Mouse (Mus musculus): Measurements from ENCODE around the gene Mbtps2. TPM values are rescaled to one million over a fixed set of nuclear protein-coding genes. Genes with fewer than 3 reads are reported as not detected.

Gene Mbtps2
- polyA plus RNA-seq, 1 experiment from 2014 or later = 20.1 TPM

GRCm38 (mm10) chrX:157601450-157601849, 2.9 kb upstream of the Mbtps2 start:
- H3K9me3 ChIP-seq (replicated peaks; ENCODE audit: control insufficient read depth, low read length) = no peaks in the 10 kb centered on the region
- H3K9ac ChIP-seq (ENCODE audit: low read length) = no peak overlapping the region
- no peaks in the 10 kb centered on the region for H3K36me3 ChIP-seq (ENCODE audit: control insufficient read depth, insufficient read depth, low read length)
- H3K27me3 ChIP-seq (ENCODE audit: control insufficient read depth, insufficient read depth, low read length) = no peaks in the 10 kb centered on the region
- no peak overlapping the region for H3K4me2 ChIP-seq (ENCODE audit: low read depth, low read length)
- WGBS = 8% methylated on average over 3 of the region's 3 CpGs
- H3K4me3 ChIP-seq (replicated peaks; ENCODE audit: low read length) = no peak overlapping the region
- H3K27ac ChIP-seq (ENCODE audit: low read length) = no peak overlapping the region
- no peak for ATAC-seq (ENCODE audit: insufficient read depth, low FRiP score)
- H3K4me1 ChIP-seq (ENCODE audit: control insufficient read depth, insufficient read depth, low read length) = 0 out of 2 replicates have a peak, but pooled peaks cover 4% of the 10 kb centered on the region

GRCm38 (mm10) chrX:157597585-157598185, 830 bp downstream of the Mbtps2 start:
- no peak for ATAC-seq (ENCODE audit: insufficient read depth, low FRiP score)
- Histone ChIP-seq H3K4me2 (ENCODE audit: low read depth, low read length) (peak overlapping the region; percentile 47), H3K4me1 (ENCODE audit: control insufficient read depth, insufficient read depth, low read length) (0 out of 2 replicates have a peak, but pooled peaks cover 4% of the 10 kb centered on the region), H3K4me3 (replicated peaks; ENCODE audit: low read length) (peak overlapping the region; percentile 62), H3K36me3 (ENCODE audit: control insufficient read depth, insufficient read depth, low read length) (no peaks in the 10 kb centered on the region), H3K9ac (ENCODE audit: low read length) (peak overlapping the region; percentile 75), H3K9me3 (replicated peaks; ENCODE audit: control insufficient read depth, low read length) (no peaks in the 10 kb centered on the region), H3K27me3 (ENCODE audit: control insufficient read depth, insufficient read depth, low read length) (no peaks in the 10 kb centered on the region), H3K27ac (ENCODE audit: low read length) (peak overlapping the region; percentile 93)
- WGBS = 11% methylated on average over 17 of the region's 17 CpGs

DNA sequence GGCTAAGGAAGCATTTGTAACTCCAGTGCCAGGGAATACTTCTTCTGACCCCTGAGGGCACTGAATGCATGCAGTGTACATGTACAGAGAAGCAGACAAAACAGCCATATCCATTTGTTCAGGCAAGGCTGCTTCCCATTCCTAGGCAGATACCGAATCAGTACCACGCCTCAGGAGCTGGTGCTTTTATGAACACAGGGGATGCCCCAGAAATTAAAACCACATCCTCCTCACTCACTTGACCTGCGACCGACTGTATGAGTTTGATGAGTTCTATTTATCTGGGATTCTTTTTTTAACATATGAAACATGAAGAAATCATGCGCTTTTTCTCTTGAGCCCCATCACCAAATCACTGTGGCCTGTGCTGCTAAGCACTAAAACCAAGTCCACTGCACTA, 1.7 kb downstream of the Mbtps2 start:
- H3K27me3 ChIP-seq (ENCODE audit: control insufficient read depth, insufficient read depth, low read length) = no peaks in the 10 kb centered on the region
- peak overlapping the region; percentile 75 for H3K9ac ChIP-seq (ENCODE audit: low read length)
- H3K4me3 ChIP-seq (replicated peaks; ENCODE audit: low read length) = peak overlapping the region; percentile 62
- 0 out of 2 replicates have a peak, but pooled peaks cover 4% of the 10 kb centered on the region for H3K4me1 ChIP-seq (ENCODE audit: control insufficient read depth, insufficient read depth, low read length)
- H3K36me3 ChIP-seq (ENCODE audit: control insufficient read depth, insufficient read depth, low read length) = no peaks in the 10 kb centered on the region
- peak overlapping the region; percentile 47 for H3K4me2 ChIP-seq (ENCODE audit: low read depth, low read length)
- H3K9me3 ChIP-seq (replicated peaks; ENCODE audit: control insufficient read depth, low read length) = no peaks in the 10 kb centered on the region
- WGBS = 74% methylated on average over 5 of the region's 5 CpGs
- ATAC-seq (ENCODE audit: insufficient read depth, low FRiP score) = no peak
- no peak overlapping the region for H3K27ac ChIP-seq (ENCODE audit: low read length)

DNA sequence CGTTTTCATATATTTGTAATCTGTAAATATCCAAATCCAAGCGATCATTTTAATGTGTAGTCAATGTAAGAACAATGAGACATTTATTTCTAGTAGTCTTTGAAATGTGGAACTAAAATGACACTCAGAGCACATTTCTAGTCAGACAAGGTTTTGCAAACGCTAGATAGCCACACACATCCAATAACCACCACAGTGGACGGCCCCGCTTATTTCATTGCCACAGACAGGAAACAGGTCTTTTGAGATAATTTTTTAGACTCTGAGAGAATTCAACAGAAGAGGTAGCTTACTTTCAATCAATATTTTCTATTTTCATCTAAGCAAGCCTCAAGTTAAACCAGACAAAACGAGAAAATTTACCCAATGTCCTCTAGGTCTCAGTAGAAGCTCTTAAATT, 2.6 kb downstream of the Mbtps2 start:
- no peaks in the 10 kb centered on the region for H3K9me3 ChIP-seq (replicated peaks; ENCODE audit: control insufficient read depth, low read length)
- H3K4me1 ChIP-seq (ENCODE audit: control insufficient read depth, insufficient read depth, low read length) = 0 out of 2 replicates have a peak, but pooled peaks cover 4% of the 10 kb centered on the region
- H3K27ac ChIP-seq (ENCODE audit: low read length) = no peak overlapping the region
- no peak overlapping the region for H3K4me3 ChIP-seq (replicated peaks; ENCODE audit: low read length)
- H3K27me3 ChIP-seq (ENCODE audit: control insufficient read depth, insufficient read depth, low read length) = no peaks in the 10 kb centered on the region
- no peak for ATAC-seq (ENCODE audit: insufficient read depth, low FRiP score)
- no peak overlapping the region for H3K9ac ChIP-seq (ENCODE audit: low read length)
- 78% methylated on average over 6 of the region's 6 CpGs for WGBS
- no peaks in the 10 kb centered on the region for H3K36me3 ChIP-seq (ENCODE audit: control insufficient read depth, insufficient read depth, low read length)
- H3K4me2 ChIP-seq (ENCODE audit: low read depth, low read length) = no peak overlapping the region

GRCm38 (mm10) chrX:157594606-157595005, 3.9 kb downstream of the Mbtps2 start:
- 81% methylated on average over 2 of the region's 2 CpGs for WGBS
- Histone ChIP-seq H3K9ac (ENCODE audit: low read length) (no peak overlapping the region), H3K36me3 (ENCODE audit: control insufficient read depth, insufficient read depth, low read length) (no peaks in the 10 kb centered on the region), H3K27me3 (ENCODE audit: control insufficient read depth, insufficient read depth, low read length) (no peaks in the 10 kb centered on the region), H3K4me1 (ENCODE audit: control insufficient read depth, insufficient read depth, low read length) (0 out of 2 replicates have a peak, but pooled peaks cover 4% of the 10 kb centered on the region), H3K27ac (ENCODE audit: low read length) (no peak overlapping the region), H3K9me3 (replicated peaks; ENCODE audit: control insufficient read depth, low read length) (no peaks in the 10 kb centered on the region), H3K4me2 (ENCODE audit: low read depth, low read length) (no peak overlapping the region), H3K4me3 (replicated peaks; ENCODE audit: low read length) (no peak overlapping the region)
- no peak for ATAC-seq (ENCODE audit: insufficient read depth, low FRiP score)

DNA sequence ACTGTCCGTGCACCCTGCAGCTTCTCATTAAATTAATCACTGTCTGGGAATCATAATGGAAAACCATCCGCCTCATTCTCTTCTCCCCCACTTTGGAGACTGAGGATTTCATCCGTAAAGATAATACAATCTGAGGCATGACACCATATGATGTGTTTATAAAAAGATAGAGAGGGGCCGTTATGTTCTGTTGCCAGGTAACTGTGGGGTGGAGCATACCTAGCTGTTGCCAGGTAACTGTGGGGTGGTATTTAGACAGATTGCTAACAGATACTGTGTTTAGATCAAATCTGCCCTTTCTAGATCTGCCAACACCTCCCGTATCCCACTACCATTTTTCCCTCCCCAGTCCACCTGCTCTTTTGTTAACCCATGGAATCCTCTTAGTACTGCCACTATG, 11.5 kb downstream of the Mbtps2 start:
- Histone ChIP-seq H3K4me3 (replicated peaks; ENCODE audit: low read length) (no peak overlapping the region), H3K4me2 (ENCODE audit: low read depth, low read length) (no peak overlapping the region), H3K4me1 (ENCODE audit: control insufficient read depth, insufficient read depth, low read length) (no peaks in the 10 kb centered on the region), H3K9me3 (replicated peaks; ENCODE audit: control insufficient read depth, low read length) (no peaks in the 10 kb centered on the region), H3K27me3 (ENCODE audit: control insufficient read depth, insufficient read depth, low read length) (no peaks in the 10 kb centered on the region), H3K9ac (ENCODE audit: low read length) (no peak overlapping the region), H3K27ac (ENCODE audit: low read length) (no peak overlapping the region), H3K36me3 (ENCODE audit: control insufficient read depth, insufficient read depth, low read length) (no peaks in the 10 kb centered on the region)
- no peak for ATAC-seq (ENCODE audit: insufficient read depth, low FRiP score)
- WGBS = 72% methylated on average over 5 of the region's 5 CpGs

GRCm38 (mm10) chrX:157586397-157586796, 12.1 kb downstream of the Mbtps2 start:
- Histone ChIP-seq H3K27me3 (ENCODE audit: control insufficient read depth, insufficient read depth, low read length) (no peaks in the 10 kb centered on the region), H3K4me2 (ENCODE audit: low read depth, low read length) (no peak overlapping the region), H3K9ac (ENCODE audit: low read length) (no peak overlapping the region), H3K4me3 (replicated peaks; ENCODE audit: low read length) (no peak overlapping the region), H3K27ac (ENCODE audit: low read length) (no peak overlapping the region), H3K9me3 (replicated peaks; ENCODE audit: control insufficient read depth, low read length) (no peaks in the 10 kb centered on the region), H3K4me1 (ENCODE audit: control insufficient read depth, insufficient read depth, low read length) (no peaks in the 10 kb centered on the region), H3K36me3 (ENCODE audit: control insufficient read depth, insufficient read depth, low read length) (no peaks in the 10 kb centered on the region)
- no peak for ATAC-seq (ENCODE audit: insufficient read depth, low FRiP score)

DNA sequence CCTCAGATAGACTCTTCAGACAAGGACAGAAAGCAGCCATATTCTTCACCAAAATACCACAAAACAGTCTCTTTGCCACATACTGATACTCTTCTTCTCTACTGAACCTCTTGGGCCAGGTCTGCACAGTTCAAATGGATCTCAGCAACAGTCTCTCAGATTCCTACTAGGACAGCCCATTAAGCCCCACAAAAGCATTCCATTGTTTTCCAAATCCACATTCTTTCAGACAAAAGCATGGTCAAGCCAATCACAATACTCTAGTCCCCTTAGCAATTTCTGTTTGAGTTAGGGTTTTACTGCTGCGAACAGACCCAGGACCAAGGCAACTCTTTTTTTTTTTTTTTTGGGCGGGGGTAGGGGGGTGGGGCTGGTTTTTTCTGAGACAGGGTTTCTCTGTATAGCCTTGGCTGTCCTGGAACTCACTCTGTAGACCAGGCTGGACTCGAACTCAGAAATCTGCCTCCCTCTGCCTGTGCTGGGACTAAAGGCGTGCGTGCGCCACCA, 19.4 kb downstream of the Mbtps2 start:
- no peak overlapping the region for H3K4me2 ChIP-seq (ENCODE audit: low read depth, low read length)
- H3K9ac ChIP-seq (ENCODE audit: low read length) = no peak overlapping the region
- H3K4me1 ChIP-seq (ENCODE audit: control insufficient read depth, insufficient read depth, low read length) = no peaks in the 10 kb centered on the region
- ATAC-seq (ENCODE audit: insufficient read depth, low FRiP score) = no peak
- H3K9me3 ChIP-seq (replicated peaks; ENCODE audit: control insufficient read depth, low read length) = no peaks in the 10 kb centered on the region
- H3K36me3 ChIP-seq (ENCODE audit: control insufficient read depth, insufficient read depth, low read length) = no peaks in the 10 kb centered on the region
- 86% methylated on average over 6 of the region's 6 CpGs for WGBS
- no peaks in the 10 kb centered on the region for H3K27me3 ChIP-seq (ENCODE audit: control insufficient read depth, insufficient read depth, low read length)
- no peak overlapping the region for H3K4me3 ChIP-seq (replicated peaks; ENCODE audit: low read length)
- no peak overlapping the region for H3K27ac ChIP-seq (ENCODE audit: low read length)

GRCm38 (mm10) chrX:157574683-157575082, 23.8 kb downstream of the Mbtps2 start:
- Histone ChIP-seq H3K4me3 (replicated peaks; ENCODE audit: low read length) (no peak overlapping the region), H3K36me3 (ENCODE audit: control insufficient read depth, insufficient read depth, low read length) (no peaks in the 10 kb centered on the region), H3K27me3 (ENCODE audit: control insufficient read depth, insufficient read depth, low read length) (no peaks in the 10 kb centered on the region), H3K9ac (ENCODE audit: low read length) (no peak overlapping the region), H3K4me1 (ENCODE audit: control insufficient read depth, insufficient read depth, low read length) (no peaks in the 10 kb centered on the region), H3K4me2 (ENCODE audit: low read depth, low read length) (no peak overlapping the region), H3K9me3 (replicated peaks; ENCODE audit: control insufficient read depth, low read length) (no peaks in the 10 kb centered on the region), H3K27ac (ENCODE audit: low read length) (no peak overlapping the region)
- ATAC-seq (ENCODE audit: insufficient read depth, low FRiP score) = no peak
- WGBS = 78% methylated on average over 2 of the region's 2 CpGs
